Mouse (Mus musculus): Measurements from ENCODE around the gene Idi2.
"Not testable (repeated sequence)": the region's sequence is repeated elsewhere in the genome, so short reads cannot be mapped to it uniquely, and the experiment has no call there.

- TF ChIP-seq CTCF (IDR thresholded peaks at IDR 0.05; ENCODE audit: control insufficient read depth, insufficient read depth, low read length); POLR2A (IDR thresholded peaks at IDR 0.05; ENCODE audit: borderline replicate concordance, control insufficient read depth, low read depth, low read length): not testable (repeated sequence)
Measured at GRCm38 (mm10) chr13:8959058-8959457, 6.4 kb downstream of the Idi2 start.
